Mouse (Mus musculus): ENCODE data around the gene Rab5b. TPM values are rescaled to one million over a fixed set of nuclear protein-coding genes. Genes with fewer than 3 reads are reported as not detected.

Gene Rab5b
- total and polyA plus RNA-seq, 3 experiments = 69.5 to 127 (median 112) TPM

DNA sequence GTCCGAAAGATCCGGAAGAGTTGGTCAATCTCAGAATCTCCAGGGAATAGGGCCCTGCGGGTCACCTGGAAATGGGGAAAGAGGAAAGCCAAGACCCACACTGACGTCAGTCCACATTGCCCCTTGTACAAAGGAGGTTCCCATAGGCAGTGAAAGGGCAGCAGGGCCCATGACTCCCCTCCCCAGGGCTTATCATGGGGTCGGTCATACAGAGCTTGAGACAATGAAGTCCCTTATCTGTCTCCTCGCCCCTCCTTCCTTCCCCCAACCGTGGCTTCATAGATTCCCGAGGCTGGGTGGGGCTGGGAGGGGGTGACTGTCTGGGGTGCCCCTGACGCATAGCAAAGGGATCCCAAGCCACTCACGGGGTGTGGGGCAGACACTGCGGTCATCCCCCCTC is 3.5 kb upstream of the Rab5b start:
- no peak for DNase-seq

GRCm38 (mm10) chr10:128699006-128699405 is 2.9 kb upstream of the Rab5b start:
- DNase-seq = no peak

GRCm38 (mm10) chr10:128697072-128697725 is 1.1 kb upstream of the Rab5b start:
- DNase-seq = no peak

DNA sequence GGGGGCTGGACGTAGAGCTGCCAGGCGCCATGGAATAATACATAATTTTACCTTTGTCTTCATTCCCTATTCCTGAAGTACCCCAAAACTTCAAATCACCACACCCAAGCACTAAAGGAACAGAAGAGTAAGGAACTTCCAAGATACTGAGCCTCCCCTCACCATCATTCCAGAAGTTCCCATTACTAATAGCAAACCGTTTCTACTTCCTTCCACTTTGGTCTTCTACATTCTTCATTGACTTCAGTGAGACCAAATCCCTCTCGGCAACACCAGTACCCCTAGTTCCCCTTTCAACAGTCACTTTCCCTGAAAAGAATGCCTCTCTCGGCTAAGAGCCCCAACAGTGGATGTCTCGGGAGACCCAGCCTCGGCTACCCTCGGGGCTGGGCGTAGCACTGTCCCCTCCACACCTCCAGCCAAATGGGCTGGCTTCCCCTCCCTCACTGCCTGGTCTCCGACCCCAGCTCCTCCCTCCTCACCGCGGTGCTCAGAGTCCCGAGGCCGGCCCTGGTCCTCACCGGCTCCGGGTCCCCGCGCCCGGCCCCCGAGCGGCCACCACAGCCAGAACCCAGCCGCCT is 563 bp downstream of the Rab5b start:
- no peak for DNase-seq

- peak; percentile 38 for DNase-seq
Measured at GRCm38 (mm10) chr10:128674469-128675008, 21.5 kb downstream of the Rab5b start.

- DNase-seq = peak; percentile 92
Measured at GRCm38 (mm10) chr10:128673763-128674468, 22.1 kb downstream of the Rab5b start, which contains the start of gene Suox. Gene Suox (minus strand): TSS chr10:128674073.

- no peak for DNase-seq
Measured at GRCm38 (mm10) chr10:128671148-128671547, 24.9 kb downstream of the Rab5b start.

- DNase-seq = peak; percentile 58
Measured at GRCm38 (mm10) chr10:128668790-128669672, 27.0 kb downstream of the Rab5b start.

DNA sequence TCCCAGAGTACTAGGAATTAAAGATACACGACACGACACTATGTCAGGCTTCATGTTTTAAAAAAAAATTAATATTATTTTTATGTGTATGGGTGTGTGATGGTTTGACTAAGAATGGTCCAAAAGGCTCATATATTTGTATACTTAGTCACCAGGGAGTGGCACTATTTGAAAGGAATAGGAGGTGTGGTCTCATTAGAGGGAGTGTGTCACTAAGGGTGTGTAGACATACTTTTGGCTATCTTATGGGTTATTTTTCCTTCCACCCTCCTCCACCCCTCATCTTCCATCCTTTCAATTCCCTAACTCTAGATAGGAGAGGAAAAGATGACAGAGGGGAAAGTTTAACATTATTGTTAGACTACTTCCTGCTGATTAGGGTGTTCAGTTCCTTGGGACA is 30.3 kb downstream of the Rab5b start:
- DNase-seq = no peak

- DNase-seq = no peak
Measured at GRCm38 (mm10) chr10:128665307-128665706, 30.8 kb downstream of the Rab5b start.

DNA sequence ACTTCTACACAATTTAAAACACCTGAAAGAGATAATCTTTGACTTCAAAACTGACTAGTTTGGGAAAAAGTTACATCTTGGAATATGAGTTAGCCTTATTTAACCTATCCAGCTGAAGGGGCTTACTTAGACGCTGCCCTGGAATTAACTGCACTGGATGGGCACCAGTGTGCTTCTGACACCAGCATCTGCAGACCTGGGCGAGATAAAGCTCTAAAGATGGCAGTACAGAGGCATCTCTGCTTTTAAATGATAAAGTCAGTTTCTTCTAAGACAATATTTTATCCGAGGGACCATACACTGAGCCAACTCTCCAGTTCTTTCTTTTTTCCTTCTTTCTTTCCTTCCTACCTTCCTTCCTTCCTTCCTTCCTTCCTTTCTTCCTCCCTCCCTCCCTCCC is 31.3 kb downstream of the Rab5b start:
- DNase-seq = no peak

GRCm38 (mm10) chr10:128663441-128664220 is 32.4 kb downstream of the Rab5b start:
- no peak for DNase-seq

DNA sequence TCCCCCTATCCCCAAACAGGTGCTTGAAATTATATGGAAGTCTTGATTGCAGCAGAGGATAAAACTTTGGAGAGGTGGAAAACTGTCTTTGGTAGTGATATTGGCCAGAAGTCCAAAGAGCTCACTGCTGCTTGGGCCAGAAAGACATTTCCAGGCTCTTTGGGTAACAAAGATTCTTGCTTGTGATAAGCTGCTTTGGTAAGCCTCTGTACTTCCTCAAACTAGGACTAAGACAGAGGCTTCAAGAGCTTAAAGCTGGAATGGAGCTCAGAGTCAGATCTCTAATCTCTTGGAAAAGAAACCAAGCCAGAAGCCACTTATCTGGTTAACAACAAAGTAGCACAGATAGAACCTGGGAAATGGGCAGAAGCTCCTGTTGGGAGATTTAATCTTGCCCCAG is 33.6 kb downstream of the Rab5b start:
- DNase-seq = no peak

- DNase-seq = no peak
Measured at GRCm38 (mm10) chr10:128659490-128659889, 36.6 kb downstream of the Rab5b start.

GRCm38 (mm10) chr10:128657844-128658243 is 38.2 kb downstream of the Rab5b start:
- no peak for DNase-seq

DNA sequence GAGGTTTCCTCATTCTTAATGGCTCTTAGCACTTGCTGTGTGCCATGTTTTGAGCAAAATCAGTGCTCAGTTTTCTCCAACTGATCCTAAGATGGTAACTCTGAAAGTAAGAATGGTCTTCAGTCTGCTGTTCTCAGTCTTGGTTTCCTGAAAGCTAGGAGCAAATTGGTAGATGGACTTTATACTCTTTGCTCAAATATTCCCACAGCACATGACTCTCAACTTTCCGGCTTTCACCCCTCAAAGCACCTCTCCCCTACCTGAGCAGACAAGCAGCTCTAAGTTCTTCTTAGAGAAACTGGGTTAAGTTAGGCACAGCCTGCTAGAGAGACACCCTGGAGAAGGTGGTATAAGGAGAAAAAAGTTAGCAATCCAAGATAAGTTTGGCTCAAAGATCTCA is 39.3 kb downstream of the Rab5b start:
- no peak for DNase-seq

DNA sequence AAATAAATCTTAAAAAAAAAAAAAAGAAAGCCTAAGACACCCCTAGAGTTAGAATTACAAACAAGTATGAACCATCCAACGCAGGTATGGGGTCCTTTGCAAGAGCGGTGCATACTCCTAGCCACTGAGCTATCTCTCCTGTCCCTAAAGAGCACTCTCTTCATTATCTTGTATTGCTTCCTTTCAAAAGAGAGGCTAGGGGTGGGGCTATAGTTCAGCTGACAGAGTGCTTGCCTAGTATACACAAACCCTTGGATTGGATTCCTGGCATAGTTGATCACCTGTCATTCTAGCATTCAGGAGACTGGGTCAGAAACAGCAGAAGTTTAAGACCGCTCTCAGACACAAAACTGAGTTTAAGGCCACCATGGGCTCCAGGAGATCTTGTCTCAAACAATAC is 40.8 kb downstream of the Rab5b start:
- no peak for DNase-seq

DNA sequence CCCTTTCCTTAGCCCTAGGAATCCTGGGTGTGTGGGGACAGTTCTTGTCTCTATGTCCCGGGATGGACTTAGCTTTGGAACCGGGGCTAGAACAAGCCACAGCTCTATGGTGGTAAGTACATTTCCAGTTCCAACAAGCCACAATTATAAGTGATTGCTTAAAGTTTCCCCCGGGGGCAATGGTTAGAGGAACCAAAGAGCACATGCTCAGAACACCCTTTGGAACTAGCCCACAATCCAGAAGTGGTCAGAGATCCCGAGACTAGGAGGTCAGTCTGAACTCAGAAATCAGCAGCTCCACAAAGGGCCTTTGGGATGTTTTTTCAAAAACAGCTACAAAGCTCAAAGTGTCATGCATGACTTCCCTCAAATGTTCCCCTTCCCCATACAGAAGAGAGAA is 42.2 kb downstream of the Rab5b start:
- no peak for DNase-seq

GRCm38 (mm10) chr10:128646139-128647089 is 49.6 kb downstream of the Rab5b start:
- DNase-seq = peak; percentile 50

Measured in adrenal gland, adult 2 months (tissue).